Mouse (Mus musculus): ENCODE measurements around the gene Rfc2. TPM values are rescaled to one million over a fixed set of nuclear protein-coding genes. Genes with fewer than 3 reads are reported as not detected.

Rfc2 gene
- polyA plus RNA-seq, 1 experiment from 2014 or later, result 224 TPM

DNA sequence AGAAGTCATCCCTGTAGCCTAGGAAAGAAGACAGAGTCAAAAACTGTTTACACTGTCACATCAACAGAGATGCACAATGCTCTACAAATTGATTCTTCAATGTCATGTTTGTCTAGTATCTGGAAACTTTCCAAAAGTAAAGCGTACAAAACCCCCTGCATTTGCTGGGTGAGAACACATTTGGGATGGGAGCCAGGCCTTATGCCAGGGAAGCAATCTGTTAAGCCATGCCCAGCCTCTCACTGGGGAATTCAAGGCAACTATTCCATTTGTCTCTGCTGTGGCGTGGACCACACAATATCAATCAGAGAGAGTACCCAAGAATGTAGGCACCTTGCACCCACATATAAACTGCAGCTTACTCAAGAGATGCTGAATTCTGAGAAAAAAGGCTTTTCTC lies 40.9 kb downstream of the Rfc2 start:
- Histone ChIP-seq H3K27ac (ENCODE audit: low read length) (no peak overlapping the region), H3K36me3 (ENCODE audit: control insufficient read depth, insufficient read depth) (peaks cover 84% of the 10 kb centered on the region), H3K4me1 (ENCODE audit: control insufficient read depth, insufficient read depth, low read length) (peaks cover 5% of the 10 kb centered on the region; the same call in 1 of the 2 replicates), H3K27me3 (ENCODE audit: control insufficient read depth, insufficient read depth, low read length) (no peaks in the 10 kb centered on the region), H3K9ac (ENCODE audit: low read length) (no peak overlapping the region), H3K4me3 (ENCODE audit: low read length) (no peak overlapping the region), H3K4me2 (ENCODE audit: low read depth, low read length) (no peak overlapping the region), H3K9me3 (replicated peaks; ENCODE audit: control insufficient read depth, low read length) (no peaks in the 10 kb centered on the region)
- ATAC-seq (replicated peaks; ENCODE audit: extremely low read depth, insufficient read depth, low FRiP score), result no peak
- WGBS, result 68% methylated on average over 2 of the region's 2 CpGs

GRCm38 (mm10) chr5:134629508-134629907 lies 48.3 kb downstream of the Rfc2 start:
- ATAC-seq (replicated peaks; ENCODE audit: extremely low read depth, insufficient read depth, low FRiP score), result no peak
- 37% methylated on average over 4 of the region's 4 CpGs for WGBS
- no peak overlapping the region for H3K9ac ChIP-seq (ENCODE audit: low read length)

DNA sequence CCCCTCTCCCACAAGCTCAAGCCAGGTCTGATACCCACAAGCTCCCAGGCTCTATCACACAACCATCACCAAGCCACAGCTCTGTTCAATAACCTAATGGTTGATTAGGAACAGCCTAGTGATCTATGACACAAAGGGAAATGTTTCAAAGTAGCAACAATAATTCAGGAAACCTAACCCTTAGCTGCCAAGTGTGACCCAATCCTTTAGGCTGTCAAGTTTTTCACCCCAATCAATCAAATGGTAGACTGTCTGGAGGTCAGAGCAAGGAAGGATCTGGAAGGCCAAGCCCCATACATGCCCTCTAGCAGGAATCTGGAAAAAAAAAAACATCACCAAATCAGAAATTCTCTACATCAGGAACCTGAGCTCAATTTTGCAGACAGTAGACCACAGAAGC lies 49.7 kb downstream of the Rfc2 start:
- Histone ChIP-seq H3K27me3 (ENCODE audit: control insufficient read depth, insufficient read depth, low read length) (no peaks in the 10 kb centered on the region), H3K4me3 (ENCODE audit: low read length) (no peak overlapping the region), H3K27ac (ENCODE audit: low read length) (no peak overlapping the region), H3K4me1 (ENCODE audit: control insufficient read depth, insufficient read depth, low read length) (0 out of 2 replicates have a peak, but pooled peaks cover 3% of the 10 kb centered on the region), H3K9ac (ENCODE audit: low read length) (no peak overlapping the region), H3K4me2 (ENCODE audit: low read depth, low read length) (no peak overlapping the region), H3K36me3 (ENCODE audit: control insufficient read depth, insufficient read depth) (peaks cover 27% of the 10 kb centered on the region), H3K9me3 (replicated peaks; ENCODE audit: control insufficient read depth, low read length) (no peaks in the 10 kb centered on the region)
- ATAC-seq (replicated peaks; ENCODE audit: extremely low read depth, insufficient read depth, low FRiP score), result no peak

More at GRCm38 (mm10) chr5:134629508-134629907, 48.3 kb downstream of the Rfc2 start:
- Histone ChIP-seq H3K9me3 (replicated peaks; ENCODE audit: control insufficient read depth, low read length) (no peaks in the 10 kb centered on the region), H3K4me1 (ENCODE audit: control insufficient read depth, insufficient read depth, low read length) (0 out of 2 replicates have a peak, but pooled peaks cover 3% of the 10 kb centered on the region), H3K4me3 (ENCODE audit: low read length) (no peak overlapping the region), H3K27ac (ENCODE audit: low read length) (no peak overlapping the region), H3K4me2 (ENCODE audit: low read depth, low read length) (no peak overlapping the region), H3K27me3 (ENCODE audit: control insufficient read depth, insufficient read depth, low read length) (no peaks in the 10 kb centered on the region), H3K36me3 (ENCODE audit: control insufficient read depth, insufficient read depth) (peaks cover 36% of the 10 kb centered on the region)

DNA sequence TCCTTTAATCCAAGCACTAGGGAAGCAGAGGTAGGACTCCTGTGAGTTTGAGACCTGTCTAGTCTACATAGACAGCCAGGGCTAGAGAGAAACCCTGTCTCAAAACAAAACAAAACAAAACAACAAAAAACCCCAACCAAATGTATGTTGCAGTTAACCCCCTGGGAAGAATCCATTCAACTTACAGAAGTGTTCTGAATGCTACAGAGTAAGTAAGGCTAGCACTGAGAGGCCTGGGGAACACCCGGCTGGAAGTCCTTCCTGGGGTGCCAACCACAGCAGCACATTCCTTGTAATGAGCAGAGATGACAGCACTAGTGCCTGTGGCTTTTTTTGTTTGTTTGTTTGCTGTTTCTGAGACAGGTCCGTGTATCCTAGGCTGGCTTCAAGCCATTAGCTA lies 51.7 kb downstream of the Rfc2 start:
- no peak overlapping the region for H3K9ac ChIP-seq (ENCODE audit: low read length)
- H3K36me3 ChIP-seq (ENCODE audit: control insufficient read depth, insufficient read depth), result peaks cover 11% of the 10 kb centered on the region
- H3K9me3 ChIP-seq (replicated peaks; ENCODE audit: control insufficient read depth, low read length), result no peaks in the 10 kb centered on the region
- H3K4me2 ChIP-seq (ENCODE audit: low read depth, low read length), result no peak overlapping the region
- no peak for ATAC-seq (replicated peaks; ENCODE audit: extremely low read depth, insufficient read depth, low FRiP score)
- H3K4me1 ChIP-seq (ENCODE audit: control insufficient read depth, insufficient read depth, low read length), result peaks cover 8% of the 10 kb centered on the region
- no peak overlapping the region for H3K27ac ChIP-seq (ENCODE audit: low read length)
- H3K4me3 ChIP-seq (ENCODE audit: low read length), result no peak overlapping the region
- 54% methylated on average over 2 of the region's 2 CpGs for WGBS
- no peaks in the 10 kb centered on the region for H3K27me3 ChIP-seq (ENCODE audit: control insufficient read depth, insufficient read depth, low read length)

- 20% methylated on average over 5 of the region's 5 CpGs for WGBS
- Histone ChIP-seq H3K9ac (ENCODE audit: low read length) (peak overlapping the region; percentile 95), H3K4me1 (ENCODE audit: control insufficient read depth, insufficient read depth, low read length) (peaks cover 12% of the 10 kb centered on the region), H3K27ac (ENCODE audit: low read length) (peak overlapping the region; percentile 95), H3K27me3 (ENCODE audit: control insufficient read depth, insufficient read depth, low read length) (no peaks in the 10 kb centered on the region), H3K4me2 (ENCODE audit: low read depth, low read length) (peak overlapping the region; percentile 89), H3K4me3 (ENCODE audit: low read length) (peak overlapping the region; percentile 82), H3K36me3 (ENCODE audit: control insufficient read depth, insufficient read depth) (peaks cover 7% of the 10 kb centered on the region), H3K9me3 (replicated peaks; ENCODE audit: control insufficient read depth, low read length) (no peaks in the 10 kb centered on the region)
- no peak for ATAC-seq (replicated peaks; ENCODE audit: extremely low read depth, insufficient read depth, low FRiP score)
Measured at GRCm38 (mm10) chr5:134637820-134638367, 56.7 kb downstream of the Rfc2 start.

DNA sequence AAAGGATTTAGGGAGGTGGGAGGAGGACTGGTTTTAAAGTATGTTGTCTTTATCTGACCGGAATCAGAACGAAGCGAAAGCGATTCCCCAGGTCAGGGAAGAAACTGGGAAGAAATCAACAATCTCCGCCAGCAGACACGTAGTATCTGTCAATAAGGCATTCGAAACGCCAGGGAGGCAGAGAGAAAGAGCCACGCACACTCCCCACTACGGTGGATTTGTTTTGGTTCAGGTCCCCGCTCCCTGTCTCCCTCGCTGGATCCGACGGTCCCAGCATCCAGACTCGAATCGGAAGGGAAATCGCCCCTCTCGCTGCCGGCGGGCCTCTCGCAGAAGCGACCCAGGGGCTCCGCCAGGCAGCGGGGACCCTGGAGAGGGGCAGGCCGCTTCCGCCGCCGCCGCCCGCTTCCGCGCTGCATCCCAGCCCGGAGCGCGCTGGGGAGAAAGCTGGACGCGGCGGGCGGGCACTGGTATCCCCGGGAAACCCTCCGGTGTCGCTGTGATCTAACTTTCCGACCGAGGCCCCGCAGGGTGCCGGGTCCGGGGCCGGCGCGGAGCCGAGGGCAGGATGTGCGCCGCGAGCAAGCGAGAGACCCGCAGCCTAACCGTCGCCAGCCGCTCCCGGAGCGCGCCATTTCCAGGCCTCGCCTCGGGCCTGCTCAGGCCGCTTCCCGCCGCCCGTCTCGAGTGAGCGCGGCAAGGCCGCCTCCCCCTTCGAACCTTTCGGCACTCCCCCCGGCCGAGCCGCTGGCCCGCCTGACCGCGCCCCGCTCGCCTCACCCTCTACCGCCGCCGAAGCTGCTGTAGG lies 57.5 kb downstream of the Rfc2 start:
- Histone ChIP-seq H3K4me1 (ENCODE audit: control insufficient read depth, insufficient read depth, low read length) (peaks cover 12% of the 10 kb centered on the region), H3K9ac (ENCODE audit: low read length) (peak overlapping the region; percentile 95), H3K27me3 (ENCODE audit: control insufficient read depth, insufficient read depth, low read length) (no peaks in the 10 kb centered on the region), H3K36me3 (ENCODE audit: control insufficient read depth, insufficient read depth) (peaks cover 7% of the 10 kb centered on the region), H3K9me3 (replicated peaks; ENCODE audit: control insufficient read depth, low read length) (no peaks in the 10 kb centered on the region), H3K27ac (ENCODE audit: low read length) (peak overlapping the region; percentile 95), H3K4me3 (ENCODE audit: low read length) (peak overlapping the region; percentile 82), H3K4me2 (ENCODE audit: low read depth, low read length) (peak overlapping the region; percentile 89)
- WGBS, result under 1% methylated on average over 84 of the region's 85 CpGs
- ATAC-seq (replicated peaks; ENCODE audit: extremely low read depth, insufficient read depth, low FRiP score), result peak; percentile 64

DNA sequence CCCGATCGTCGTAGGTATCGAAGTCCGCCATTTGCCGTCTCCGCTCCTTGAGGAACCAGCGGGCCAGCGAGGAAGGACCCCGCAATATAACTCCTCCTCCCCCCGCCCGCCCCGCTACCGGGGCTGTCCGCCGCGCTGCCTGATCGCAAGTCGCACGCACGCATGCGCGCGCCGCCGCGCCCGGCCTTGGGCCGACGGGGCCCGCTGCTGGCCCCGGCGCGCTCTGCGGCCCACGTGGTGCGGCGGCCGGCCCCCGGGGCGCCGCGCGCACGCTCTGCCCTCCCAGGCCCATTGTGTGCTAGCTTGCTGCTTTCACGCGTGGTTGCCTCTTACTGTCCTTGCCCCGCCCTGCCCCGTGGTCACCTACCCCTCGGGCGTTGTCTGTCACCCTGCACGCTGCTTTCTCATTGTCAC lies 58.1 kb downstream of the Rfc2 start, which contains the start of gene Eif4h:
TSS of gene Eif4h (minus strand) at position 222 of the 414 bp plus-strand sequence.
- peak within 1 kb of the TSS; percentile 95 for H3K9ac ChIP-seq (ENCODE audit: low read length)
- no peaks in the 10 kb centered on the region for H3K9me3 ChIP-seq (replicated peaks; ENCODE audit: control insufficient read depth, low read length)
- under 1% methylated on average over 52 of the region's 52 CpGs for WGBS
- no peaks in the 10 kb centered on the region for H3K27me3 ChIP-seq (ENCODE audit: control insufficient read depth, insufficient read depth, low read length)
- ATAC-seq (replicated peaks; ENCODE audit: extremely low read depth, insufficient read depth, low FRiP score), result peak; percentile 94
- peak within 1 kb of the TSS; percentile 82 for H3K4me3 ChIP-seq (ENCODE audit: low read length)
- H3K4me1 ChIP-seq (ENCODE audit: control insufficient read depth, insufficient read depth, low read length), result peaks cover 12% of the 10 kb centered on the region
- peak within 1 kb of the TSS; percentile 95 for H3K27ac ChIP-seq (ENCODE audit: low read length)
- H3K36me3 ChIP-seq (ENCODE audit: control insufficient read depth, insufficient read depth), result peaks cover 4% of the 10 kb centered on the region; the same call in 1 of the 2 replicates
- H3K4me2 ChIP-seq (ENCODE audit: low read depth, low read length), result peak within 1 kb of the TSS; percentile 89

DNA sequence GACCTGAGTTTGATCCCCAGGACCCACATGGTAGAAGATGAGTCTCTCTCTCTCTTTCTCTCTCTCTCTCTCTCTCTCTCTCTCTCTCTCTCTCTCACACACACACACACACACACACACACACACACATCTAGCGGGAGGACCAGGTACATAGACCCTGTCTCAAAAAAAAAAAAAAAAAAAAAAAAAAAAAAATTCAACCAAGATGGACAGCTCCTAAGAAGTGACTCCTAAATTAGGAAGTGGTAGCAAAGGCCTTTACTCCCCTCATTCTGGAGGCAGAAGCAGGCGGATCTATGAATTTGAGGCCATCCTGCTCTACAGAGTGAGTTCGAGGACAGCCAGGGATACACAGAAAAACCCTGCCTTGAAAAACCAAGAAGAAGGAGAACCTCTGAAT lies 59.2 kb downstream of the Rfc2 start:
- H3K9ac ChIP-seq (ENCODE audit: low read length), result no peak overlapping the region
- H3K4me2 ChIP-seq (ENCODE audit: low read depth, low read length), result no peak overlapping the region
- H3K36me3 ChIP-seq (ENCODE audit: control insufficient read depth, insufficient read depth), result peaks cover 4% of the 10 kb centered on the region; the same call in 1 of the 2 replicates
- H3K27ac ChIP-seq (ENCODE audit: low read length), result no peak overlapping the region
- peaks cover 18% of the 10 kb centered on the region for H3K4me1 ChIP-seq (ENCODE audit: control insufficient read depth, insufficient read depth, low read length)
- 82% methylated on average over 3 of the region's 3 CpGs for WGBS
- no peak for ATAC-seq (replicated peaks; ENCODE audit: extremely low read depth, insufficient read depth, low FRiP score)
- no peaks in the 10 kb centered on the region for H3K9me3 ChIP-seq (replicated peaks; ENCODE audit: control insufficient read depth, low read length)
- no peak overlapping the region for H3K4me3 ChIP-seq (ENCODE audit: low read length)
- no peaks in the 10 kb centered on the region for H3K27me3 ChIP-seq (ENCODE audit: control insufficient read depth, insufficient read depth, low read length)

DNA sequence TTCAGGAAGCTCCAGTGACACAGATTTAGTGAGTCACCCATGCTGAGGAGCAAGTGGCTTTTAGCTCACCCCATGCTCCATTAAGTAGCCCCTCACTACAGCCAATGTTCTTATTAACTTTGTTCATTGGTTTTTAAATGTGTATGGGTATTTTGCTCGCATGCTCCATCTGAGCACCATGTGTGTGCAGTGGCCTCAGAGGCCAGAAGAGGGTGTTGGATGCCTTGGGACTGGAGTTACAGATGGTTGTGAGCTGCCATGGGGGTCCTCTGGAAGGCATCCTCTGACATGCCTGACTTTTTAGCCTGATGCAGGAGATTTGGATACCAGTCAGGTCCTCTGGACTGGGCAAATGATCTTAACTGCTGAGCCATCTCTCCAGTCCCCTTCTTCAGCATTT lies 63.0 kb downstream of the Rfc2 start:
- Histone ChIP-seq H3K27ac (ENCODE audit: low read length) (peak overlapping the region; percentile 72), H3K9me3 (replicated peaks; ENCODE audit: control insufficient read depth, low read length) (no peaks in the 10 kb centered on the region), H3K27me3 (ENCODE audit: control insufficient read depth, insufficient read depth, low read length) (no peaks in the 10 kb centered on the region), H3K4me2 (ENCODE audit: low read depth, low read length) (no peak overlapping the region), H3K4me1 (ENCODE audit: control insufficient read depth, insufficient read depth, low read length) (peaks cover 10% of the 10 kb centered on the region), H3K4me3 (ENCODE audit: low read length) (no peak overlapping the region), H3K9ac (ENCODE audit: low read length) (no peak overlapping the region), H3K36me3 (ENCODE audit: control insufficient read depth, insufficient read depth) (no peaks in the 10 kb centered on the region)
- WGBS, result 83% methylated on average over 1 of the region's 1 CpGs
- no peak for ATAC-seq (replicated peaks; ENCODE audit: extremely low read depth, insufficient read depth, low FRiP score)
